Mouse (Mus musculus) heart, adult 9 months (tissue): ENCODE results near the gene Mylk4.
A peak's percentile ranks its signal among the peaks of the same experiment; 100 is the strongest.

Source experiments
- DNase-seq, 2 experiments: peaks; one replicate each; pipeline ENCODE4 v3.0.0; 2022; ENCODE audit warnings: low spot score in 2 of 2

Gene Mylk4

DNA sequence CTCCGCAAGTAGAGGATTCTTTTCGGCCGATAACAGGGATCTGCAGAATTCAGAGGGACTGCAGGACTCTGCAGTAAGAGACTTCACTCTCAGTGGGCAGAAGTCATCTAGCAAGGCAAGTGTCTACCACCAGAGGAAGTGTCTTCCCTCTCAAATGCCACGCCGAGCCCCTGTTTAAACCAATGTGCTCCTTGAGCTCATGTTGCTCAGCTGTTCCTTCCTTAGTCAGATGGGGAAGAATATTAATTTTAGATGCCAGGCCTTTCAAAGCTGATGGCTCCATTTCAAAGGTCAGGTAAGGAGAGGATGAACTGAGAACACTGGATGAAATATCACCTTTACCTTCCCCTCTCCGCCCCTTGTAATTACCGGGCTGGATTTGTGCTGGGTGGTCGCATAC is at the start of gene Mylk4:
Mylk4 (minus strand) TSS at position 139 of the 400 bp plus-strand sequence.
- no peak for DNase-seq

- DNase-seq, result no peak
Observed at GRCm38 (mm10) chr13:32833237-32833636, 49.5 kb upstream of the Mylk4 start.

GRCm38 (mm10) chr13:32832776-32833175 is 49.0 kb upstream of the Mylk4 start:
- DNase-seq, result no peak

GRCm38 (mm10) chr13:32831505-32832273 is 47.9 kb upstream of the Mylk4 start:
- DNase-seq, result no peak

GRCm38 (mm10) chr13:32828886-32829285 is 45.1 kb upstream of the Mylk4 start:
- no peak for DNase-seq

GRCm38 (mm10) chr13:32827951-32828350 is 44.2 kb upstream of the Mylk4 start:
- DNase-seq, result peak in 1 of 2 experiments; percentile 29

DNA sequence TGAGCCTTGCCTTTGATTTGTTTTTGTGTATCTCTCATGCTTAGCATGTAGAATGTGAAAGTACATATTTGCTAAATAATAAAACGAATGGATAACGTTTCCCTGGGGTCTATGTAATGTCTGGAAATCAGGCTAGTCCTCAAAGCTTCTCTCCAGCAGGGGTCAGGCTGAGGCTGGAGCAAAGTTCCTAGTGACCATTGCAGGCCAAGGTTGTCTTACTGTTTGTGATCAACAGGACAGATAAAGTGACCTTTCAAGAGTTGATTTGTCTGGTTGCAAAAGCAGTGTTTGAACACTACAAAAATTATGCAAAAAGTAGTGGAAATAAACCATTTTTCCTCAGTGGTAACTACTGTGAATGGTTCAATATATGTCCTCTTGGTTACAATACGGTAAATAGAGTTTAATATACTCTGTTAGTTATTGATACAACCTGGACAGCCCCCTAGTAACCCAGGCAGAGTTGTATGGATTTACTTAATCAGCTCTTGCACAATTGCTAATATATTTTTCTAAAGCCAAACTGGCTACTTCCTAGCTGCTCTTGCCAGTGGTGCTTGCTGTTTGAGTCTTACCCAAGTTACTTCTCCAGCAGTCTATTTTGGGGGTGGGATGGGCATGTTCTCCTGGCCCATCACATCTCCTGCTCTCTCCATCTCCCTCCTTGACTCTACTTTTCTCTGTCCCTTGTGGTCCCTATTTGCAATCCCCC is 43.5 kb upstream of the Mylk4 start:
- no peak for DNase-seq

DNA sequence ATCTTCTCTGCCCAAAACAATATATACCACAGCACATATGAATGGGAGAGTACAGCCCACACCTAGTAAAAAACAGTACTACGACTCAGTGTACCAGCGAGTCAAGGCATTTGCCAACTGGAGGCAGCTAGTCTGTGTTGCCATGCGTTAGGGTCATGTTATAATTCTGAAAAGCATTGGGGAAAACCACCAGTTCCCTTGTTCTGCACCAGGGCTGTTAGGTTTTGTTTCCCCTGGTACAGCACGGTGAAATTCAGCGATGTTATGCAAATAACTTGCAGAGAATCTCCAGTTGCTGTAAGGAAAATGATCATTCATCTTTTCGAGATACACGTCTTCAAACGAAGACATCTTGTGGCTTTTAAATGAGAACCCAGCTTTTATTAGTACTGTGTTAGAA is 41.8 kb upstream of the Mylk4 start:
- DNase-seq, result no peak

DNA sequence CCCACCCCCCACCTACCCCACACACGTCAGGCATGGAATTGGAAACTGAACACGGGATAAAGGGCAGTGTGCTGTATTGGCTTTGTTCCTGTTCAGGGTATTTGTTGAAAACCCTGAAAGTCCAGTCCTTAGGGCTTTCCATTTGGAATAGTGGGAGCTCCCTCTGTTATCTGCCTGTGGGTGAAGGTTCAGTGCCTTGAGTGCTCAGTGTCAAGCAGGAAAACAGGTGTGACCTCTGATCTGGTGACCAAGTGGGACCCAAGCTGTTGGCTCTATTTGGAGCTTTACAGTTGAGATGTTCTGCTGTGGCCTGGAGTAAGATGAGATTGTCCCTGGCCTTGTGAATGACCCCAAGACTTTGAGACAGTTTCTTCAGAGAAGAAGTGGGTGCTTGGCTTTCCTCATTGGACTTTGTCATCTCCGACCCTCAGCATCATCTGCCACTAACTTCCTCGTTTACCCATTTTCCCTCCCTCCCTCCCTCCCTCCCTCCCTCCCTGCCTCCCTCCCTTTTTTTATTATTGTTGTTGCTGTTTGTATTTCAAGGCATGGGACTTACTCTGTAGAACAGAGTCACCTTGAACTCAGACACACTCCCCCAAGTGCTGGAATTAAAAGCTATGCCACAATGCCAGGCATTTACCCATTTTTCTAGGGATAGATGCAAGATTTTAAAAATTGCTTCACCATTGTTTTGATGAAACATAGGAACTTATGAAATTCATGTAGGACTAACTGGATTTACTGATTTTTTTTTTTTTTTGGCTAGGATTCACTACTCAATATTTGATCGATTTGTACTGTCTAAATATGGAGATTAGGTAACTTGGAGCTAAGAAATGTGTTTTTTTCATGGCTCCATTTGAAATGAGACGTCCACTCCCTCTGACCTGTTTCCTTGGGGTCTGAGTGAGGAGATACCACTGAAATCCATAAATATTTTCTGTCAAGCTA is 40.9 kb upstream of the Mylk4 start:
- no peak for DNase-seq

- no peak for DNase-seq
Observed at GRCm38 (mm10) chr13:32823126-32823525, 39.4 kb upstream of the Mylk4 start.

GRCm38 (mm10) chr13:32821671-32822070 is 37.9 kb upstream of the Mylk4 start:
- DNase-seq, result no peak

DNA sequence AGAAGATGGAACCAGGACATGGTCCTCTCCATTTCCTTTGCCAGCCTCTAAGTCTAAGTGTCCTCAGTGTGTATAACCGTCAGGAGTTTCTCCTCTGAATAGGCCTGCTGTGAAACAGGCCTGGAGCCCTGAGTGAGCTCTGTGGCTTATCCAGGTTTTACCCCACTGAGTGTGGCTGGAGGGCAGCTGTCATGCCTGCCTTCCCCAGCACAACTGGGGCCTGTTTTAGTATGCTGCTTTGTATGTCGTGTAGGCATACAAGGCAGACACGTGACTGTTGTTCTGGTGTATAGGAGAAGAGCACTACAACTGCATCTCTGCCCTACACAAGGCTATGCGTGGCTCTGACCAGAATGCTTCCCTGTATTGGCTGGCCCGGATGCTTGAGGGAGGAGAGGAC is 36.2 kb upstream of the Mylk4 start:
- DNase-seq, result no peak

DNA sequence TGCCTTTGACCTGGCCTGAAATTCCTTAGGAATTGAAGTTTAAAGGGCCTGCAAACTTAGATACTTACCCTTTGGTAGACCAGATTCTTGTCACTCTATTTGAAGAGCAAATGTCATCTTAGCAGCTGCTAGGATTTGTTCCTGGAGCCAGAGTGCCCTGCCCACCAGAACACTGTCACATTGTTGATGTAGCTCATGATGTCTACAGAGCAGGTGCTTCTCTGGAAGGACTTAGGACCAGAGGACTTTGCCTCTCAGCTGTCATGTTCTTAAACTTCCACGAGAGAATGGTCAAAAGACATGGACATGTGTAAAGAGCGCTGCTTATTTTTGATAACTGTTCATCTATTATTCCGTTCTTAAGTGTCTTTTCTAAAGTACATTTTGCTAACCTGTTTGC is 35.5 kb upstream of the Mylk4 start:
- DNase-seq, result no peak

GRCm38 (mm10) chr13:32807624-32808023 is 23.9 kb upstream of the Mylk4 start:
- no peak for DNase-seq

DNA sequence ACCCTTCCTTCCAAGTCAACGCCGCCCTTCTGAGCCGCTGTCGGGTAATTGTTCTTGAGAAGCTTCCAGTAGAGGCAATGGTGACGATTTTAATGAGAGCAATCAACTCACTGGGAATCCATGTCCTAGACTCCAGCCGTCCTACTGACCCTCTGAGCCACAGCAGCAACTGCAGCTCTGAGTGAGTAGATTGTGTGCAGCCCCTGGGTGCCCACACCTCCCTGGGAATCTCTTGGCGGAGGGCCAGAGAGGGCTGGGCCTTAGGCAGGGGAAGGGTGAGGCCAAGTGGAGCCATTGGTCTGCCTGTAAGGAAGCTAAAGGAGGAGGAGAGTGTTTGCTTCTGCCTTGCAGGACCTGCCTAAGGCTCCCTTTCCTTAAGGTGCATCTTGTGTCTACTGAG is 23.1 kb upstream of the Mylk4 start:
- DNase-seq, result no peak

- DNase-seq, result no peak
Observed at GRCm38 (mm10) chr13:32803701-32804345, 20.1 kb upstream of the Mylk4 start.

- peak; percentile 35 to 51 for DNase-seq
Observed at GRCm38 (mm10) chr13:32802259-32803081, 18.7 kb upstream of the Mylk4 start, which contains the start of gene D930007J09Rik. D930007J09Rik (minus strand) TSS chr13:32802849.

- peak; percentile 98 to 99 for DNase-seq
Observed at GRCm38 (mm10) chr13:32801693-32802221, 18.0 kb upstream of the Mylk4 start, which contains the start of gene Wrnip1. Wrnip1 (plus strand) TSS chr13:32802038.

GRCm38 (mm10) chr13:32800859-32801258 is 17.1 kb upstream of the Mylk4 start:
- DNase-seq, result no peak

- no peak for DNase-seq
Observed at GRCm38 (mm10) chr13:32799131-32799530, 15.4 kb upstream of the Mylk4 start.
